Mouse (Mus musculus) layer of hippocampus, adult 9-11 months (tissue): ENCODE data around the gene Trpc6.
A peak's percentile ranks its signal among the peaks of the same experiment; 100 is the strongest.

Source experiments
- DNase-seq: peaks from one replicate; pipeline ENCODE4 v3.0.0; 2022

Trpc6 gene

GRCm38 (mm10) chr9:8544041-8544794 lies at the start of gene Trpc6:
Trpc6 (plus strand) TSS chr9:8544142.
- peak; percentile 22 for DNase-seq

GRCm38 (mm10) chr9:8520911-8521310 lies 23.0 kb upstream of the Trpc6 start:
- DNase-seq: no peak

- no peak for DNase-seq
Measured at GRCm38 (mm10) chr9:8533670-8534069, 10.3 kb upstream of the Trpc6 start.

DNA sequence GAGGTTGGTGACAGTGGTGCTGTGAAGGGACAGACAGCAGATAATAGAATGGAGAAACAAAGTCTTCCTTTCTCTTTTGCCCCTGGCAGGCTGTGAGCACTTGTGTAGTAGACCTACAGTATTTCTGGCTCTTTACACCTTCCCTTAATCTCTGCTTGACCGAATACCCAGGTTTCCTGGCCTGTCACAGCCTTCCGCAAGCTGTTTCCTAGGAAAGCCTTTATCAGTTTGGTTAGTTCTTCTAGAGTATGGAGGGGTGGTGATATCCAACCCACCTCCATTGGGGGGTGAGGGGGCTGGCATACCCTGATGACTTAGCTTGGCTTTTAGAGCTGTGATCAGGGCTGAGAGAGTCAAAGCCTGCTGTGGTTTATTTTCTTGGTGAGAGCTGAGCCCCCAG lies 1.3 kb downstream of the Trpc6 start:
- no peak for DNase-seq

DNA sequence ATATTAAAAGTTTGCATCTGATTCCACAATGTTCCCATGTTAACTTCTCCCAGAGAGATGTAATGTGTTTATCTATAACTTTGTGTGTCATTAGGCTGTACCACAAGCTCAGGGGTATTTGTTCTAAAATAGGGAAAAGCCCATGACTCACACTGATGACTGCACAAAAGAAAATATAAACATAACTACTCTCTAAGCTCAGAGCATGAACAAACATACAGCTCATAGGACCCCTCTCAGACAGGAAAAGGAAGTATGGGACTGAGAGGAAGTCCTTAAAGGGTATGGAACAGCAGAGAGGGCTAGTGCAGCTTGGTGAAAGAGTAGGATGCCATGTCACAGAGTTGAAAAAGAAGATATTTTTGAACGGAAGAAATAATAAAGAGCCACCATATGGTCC lies 14.6 kb downstream of the Trpc6 start:
- no peak for DNase-seq

DNA sequence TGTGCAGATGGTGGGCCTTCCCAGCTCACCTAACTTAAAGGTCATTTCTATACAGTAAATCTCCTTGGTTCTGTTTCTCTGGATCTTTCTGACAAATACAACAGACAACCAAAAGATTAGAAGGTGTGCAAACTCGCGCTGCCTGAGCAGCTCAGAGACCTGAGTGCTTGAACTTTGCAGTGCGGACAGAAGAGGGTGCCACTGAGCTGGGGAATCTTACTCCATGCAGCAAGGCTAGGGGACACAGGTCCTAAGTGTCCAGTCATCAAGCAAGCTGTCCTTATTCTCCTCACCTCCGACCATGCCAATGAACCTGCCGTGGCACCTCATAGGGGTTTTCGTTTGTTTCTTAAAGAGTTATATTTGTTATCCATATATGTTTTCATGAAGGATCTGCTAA lies 48.7 kb downstream of the Trpc6 start:
- no peak for DNase-seq

- DNase-seq: peak; percentile 26
Measured at GRCm38 (mm10) chr9:8597089-8597488, 53.1 kb downstream of the Trpc6 start.

GRCm38 (mm10) chr9:8606816-8607491 lies 63.0 kb downstream of the Trpc6 start:
- no peak for DNase-seq

DNA sequence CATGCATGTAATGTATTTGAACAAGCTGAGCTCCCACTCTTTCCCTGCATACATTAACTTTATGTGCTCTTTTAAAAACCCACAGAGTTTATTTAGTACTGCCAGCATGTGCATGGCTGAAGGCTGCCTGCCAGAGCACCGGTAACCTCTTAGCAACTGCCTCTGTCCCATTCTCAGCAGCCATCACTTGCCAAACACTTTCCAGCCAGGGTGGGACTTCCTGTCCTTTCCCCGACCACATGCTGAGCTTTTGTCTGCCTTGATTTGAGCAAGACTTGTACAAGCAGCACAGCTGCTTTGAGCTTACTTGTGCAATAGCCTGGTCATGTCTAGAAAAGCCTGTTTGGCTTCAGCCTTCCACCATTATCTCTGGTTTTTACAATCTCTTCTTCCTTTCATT lies 90.4 kb downstream of the Trpc6 start:
- DNase-seq: no peak

- DNase-seq: no peak
Measured at GRCm38 (mm10) chr9:8643453-8643852, 99.5 kb downstream of the Trpc6 start.

GRCm38 (mm10) chr9:8655347-8655746 lies 111.4 kb downstream of the Trpc6 start:
- DNase-seq: no peak

DNA sequence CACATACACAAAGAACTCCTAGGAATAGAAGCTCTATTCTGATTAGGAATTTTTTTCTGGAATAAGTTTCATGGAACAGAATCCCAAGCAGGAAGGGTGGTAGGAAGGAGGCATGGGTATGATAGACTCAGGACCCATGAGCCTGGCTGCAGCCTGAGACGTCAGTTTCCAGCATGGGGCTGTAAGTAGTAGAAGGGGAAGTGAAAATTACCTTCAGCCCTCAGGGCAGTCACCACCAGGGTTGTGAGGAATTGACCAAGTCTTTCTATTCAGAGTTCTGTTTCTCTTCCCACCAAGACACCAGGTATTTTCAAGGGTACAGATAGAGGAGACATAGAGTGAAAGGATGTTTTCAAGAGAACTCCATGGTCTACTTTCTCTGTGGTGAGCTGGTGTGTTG lies 129.0 kb downstream of the Trpc6 start:
- no peak for DNase-seq

GRCm38 (mm10) chr9:8676607-8677006 lies 132.7 kb downstream of the Trpc6 start:
- no peak for DNase-seq

GRCm38 (mm10) chr9:8693177-8693576 lies 149.2 kb downstream of the Trpc6 start:
- no peak for DNase-seq

GRCm38 (mm10) chr9:8700669-8701068 lies 156.7 kb downstream of the Trpc6 start:
- peak; percentile 64 for DNase-seq

DNA sequence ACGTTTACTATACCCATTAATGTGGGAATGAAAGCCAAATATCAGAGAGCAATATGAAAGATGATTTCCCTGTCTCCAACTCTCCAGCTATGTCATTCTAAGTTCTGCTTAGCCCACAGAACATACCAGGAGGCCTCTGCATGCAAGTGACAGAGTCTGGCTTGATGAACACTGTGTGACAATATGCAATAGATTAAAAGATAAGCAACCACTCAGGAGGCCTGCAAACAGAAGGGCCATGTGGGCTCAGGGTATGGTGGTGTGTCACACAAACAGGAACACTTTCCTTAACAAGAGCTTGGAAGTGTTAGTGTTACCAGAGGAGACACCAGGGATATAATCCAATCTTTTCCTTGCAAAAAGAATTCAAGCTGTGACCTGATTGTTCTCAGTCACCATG lies 159.6 kb downstream of the Trpc6 start:
- peak; percentile 10 for DNase-seq

DNA sequence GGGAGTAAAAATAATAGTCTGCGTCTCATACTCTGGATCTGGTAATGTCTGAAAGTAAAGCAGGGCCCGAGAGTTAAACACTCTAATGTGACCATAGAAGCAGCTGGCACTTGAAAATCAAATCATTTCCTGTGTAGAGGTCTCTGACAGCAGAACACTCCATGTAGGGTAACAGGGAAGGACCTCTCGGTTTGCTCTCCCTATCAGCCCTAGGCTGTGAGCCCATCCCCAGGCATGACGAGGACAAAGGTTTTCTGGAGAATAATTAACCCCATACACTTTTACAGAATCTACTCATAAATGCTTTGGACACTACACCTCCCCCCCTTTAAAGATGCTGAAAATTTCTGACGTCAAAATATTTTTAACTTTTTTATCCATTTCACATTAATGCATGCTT lies 160.0 kb downstream of the Trpc6 start:
- DNase-seq: no peak

DNA sequence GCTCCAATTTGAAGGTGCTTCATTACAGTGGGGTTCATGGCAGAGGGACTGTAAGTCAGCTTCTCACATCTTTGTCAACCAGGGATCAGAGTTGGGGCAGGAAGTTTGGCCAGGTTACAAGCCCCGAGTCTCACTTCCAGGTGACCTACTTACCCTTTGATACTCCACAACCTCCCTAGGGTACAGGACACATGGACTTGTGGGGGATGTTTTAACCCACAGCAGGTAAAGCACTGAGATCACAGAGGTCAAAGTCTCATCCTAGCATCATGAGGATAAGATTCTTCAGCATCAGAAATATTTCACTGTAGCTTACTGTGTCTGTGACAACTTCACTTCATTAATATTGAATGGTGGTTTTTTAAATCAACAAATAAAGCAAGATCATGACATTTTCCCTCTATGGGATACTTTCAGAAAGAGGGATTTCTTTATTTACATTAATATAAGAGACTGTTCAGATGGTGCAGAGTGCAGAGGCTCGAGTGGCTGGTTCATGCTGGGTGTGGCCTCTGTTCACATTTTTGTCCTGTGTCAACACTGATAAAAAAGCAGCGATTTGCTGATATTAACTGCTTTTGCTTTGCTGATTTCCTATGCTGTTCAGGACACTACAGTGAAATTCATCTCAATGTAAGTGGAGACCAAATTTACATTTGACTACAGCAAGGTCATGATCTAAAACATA lies 166.3 kb downstream of the Trpc6 start:
- DNase-seq: no peak

DNA sequence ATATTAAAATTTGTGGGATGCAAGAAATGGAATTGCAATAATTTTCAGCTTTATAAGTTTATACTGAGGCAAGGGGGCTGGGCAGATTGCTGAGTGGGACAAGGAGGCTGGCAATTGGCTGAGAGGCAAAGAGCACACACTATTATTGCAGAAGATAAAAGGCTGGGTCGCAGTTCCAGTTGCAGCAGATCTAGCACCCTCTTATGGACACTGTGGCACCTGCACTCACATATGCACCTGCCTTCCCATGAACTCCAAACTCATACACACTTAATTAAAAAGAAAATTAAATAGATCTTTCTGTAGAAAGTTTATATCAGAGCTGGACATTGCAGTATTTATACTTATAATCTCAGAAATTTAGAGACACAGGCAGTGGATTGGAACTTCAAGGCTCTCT lies 175.1 kb downstream of the Trpc6 start:
- DNase-seq: no peak

DNA sequence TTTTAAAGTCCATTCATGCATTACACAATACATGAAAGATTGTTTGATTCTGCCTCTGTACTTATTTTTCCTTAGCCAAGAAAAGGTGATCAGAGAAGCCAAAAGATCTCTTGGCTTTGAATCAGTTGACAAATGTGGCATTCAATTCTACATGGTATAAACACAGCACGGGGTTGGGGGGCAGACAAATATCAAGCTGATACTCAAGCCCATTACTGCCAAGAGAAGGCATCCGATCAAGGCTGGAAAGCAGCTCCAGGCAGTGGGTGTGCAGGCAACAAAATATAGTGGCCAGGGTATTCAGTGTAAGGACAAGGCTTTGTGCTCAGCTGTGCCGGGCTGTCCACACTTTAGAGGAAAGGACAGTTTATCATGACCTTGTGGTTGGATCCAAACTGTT lies 185.1 kb downstream of the Trpc6 start:
- no peak for DNase-seq
